Mouse (Mus musculus) testis, adult 2 months (tissue): ENCODE results near the gene Scube3. TPM values are rescaled to one million over a fixed set of nuclear protein-coding genes. Genes with fewer than 3 reads are reported as not detected.
A peak's percentile ranks its signal among the peaks of the same experiment; 100 is the strongest.

Source experiments
- H3K27ac ChIP-seq: fragments of 200-500 bp; 2 replicates; pipeline ENCODE4 v1.5.1; 2012; ENCODE audit warnings: low read depth, low read length; ENCODE audit not compliant: control insufficient read depth, insufficient read depth
- H3K27me3 ChIP-seq: fragments of 200-500 bp; 2 replicates; pipeline ENCODE4 v1.6.1; 2012; ENCODE audit warnings: mild to moderate bottlenecking, low read length, moderate library complexity; ENCODE audit not compliant: control insufficient read depth, insufficient read depth
- H3K36me3 ChIP-seq: fragments of 200-500 bp; 2 replicates; pipeline ENCODE4 v1.6.1; 2012; ENCODE audit warnings: mild to moderate bottlenecking, low read length; ENCODE audit not compliant: control insufficient read depth, insufficient read depth
- H3K4me1 ChIP-seq: fragments of 200-500 bp; 2 replicates; pipeline ENCODE4 v1.6.1; 2012; ENCODE audit warnings: low read length; ENCODE audit not compliant: control insufficient read depth, insufficient read depth
- H3K4me3 ChIP-seq: fragments of 200-500 bp; 2 replicates; pipeline ENCODE4 v1.5.1; 2012; ENCODE audit warnings: low read depth, mild to moderate bottlenecking, low read length, moderate library complexity, mixed read lengths; ENCODE audit not compliant: control insufficient read depth
- CTCF ChIP-seq: fragments of 200-500 bp; IDR thresholded peaks from 2 replicates; pipeline ENCODE4 v1.5.1; 2012; ENCODE audit warnings: low read depth, mild to moderate bottlenecking, inconsistent platforms, low read length, moderate library complexity; ENCODE audit not compliant: control insufficient read depth, insufficient read depth, insufficient replicate concordance
- POLR2A ChIP-seq: fragments of 200-500 bp; IDR thresholded peaks from 2 replicates; pipeline ENCODE4 v1.6.1; 2012; ENCODE audit warnings: low read depth, mild to moderate bottlenecking, inconsistent platforms, low read length, moderate library complexity; ENCODE audit not compliant: control insufficient read depth
- polyA plus RNA-seq: library from polyadenylated mRNA; depleted of rRNA; stranded (reverse); fragments of >200 nt; gene quantifications from 2 replicates; pipeline ENCODE4 v1.2.3, GENCODE M21; 2012

The Scube3 gene
- polyA plus RNA-seq, 1 experiment, result 3.4 TPM

- TF ChIP-seq CTCF (no peak), POLR2A (no peak)
- H3K27me3 ChIP-seq, result no peaks in the 10 kb centered on the region
- no peaks in the 10 kb centered on the region for H3K4me1 ChIP-seq
- H3K27ac ChIP-seq, result no peak overlapping the region
- no peak overlapping the region for H3K4me3 ChIP-seq
- peaks cover 11% of the 10 kb centered on the region for H3K36me3 ChIP-seq
These were observed 55.7 kb downstream of the Scube3 start for GRCm38 (mm10) chr17:28197646-28198045.

GRCm38 (mm10) chr17:28201982-28202381 is 60.0 kb downstream of the Scube3 start:
- no peak overlapping the region for H3K4me3 ChIP-seq
- TF ChIP-seq POLR2A (no peak), CTCF (no peak)
- no peak overlapping the region for H3K27ac ChIP-seq
- H3K27me3 ChIP-seq, result no peaks in the 10 kb centered on the region
- peaks cover 7% of the 10 kb centered on the region for H3K36me3 ChIP-seq
- H3K4me1 ChIP-seq, result peaks cover 1% of the 10 kb centered on the region; the same call in 1 of the 2 replicates

GRCm38 (mm10) chr17:28204052-28204720 is 62.2 kb downstream of the Scube3 start:
- peak; percentile 90; the same call in 1 of the 2 replicates for TF ChIP-seq CTCF
- no peak for TF ChIP-seq POLR2A
- H3K36me3 ChIP-seq, result peaks cover 2% of the 10 kb centered on the region
- H3K27me3 ChIP-seq, result no peaks in the 10 kb centered on the region
- peaks cover 12% of the 10 kb centered on the region for H3K4me1 ChIP-seq
- no peak overlapping the region for H3K4me3 ChIP-seq
- no peak overlapping the region for H3K27ac ChIP-seq

- no peaks in the 10 kb centered on the region for H3K27me3 ChIP-seq
- no peak overlapping the region for H3K27ac ChIP-seq
- TF ChIP-seq POLR2A (no peak), CTCF (no peak)
- no peaks in the 10 kb centered on the region; the same call in 1 of the 2 replicates for H3K36me3 ChIP-seq
- no peak overlapping the region for H3K4me3 ChIP-seq
- peaks cover 12% of the 10 kb centered on the region for H3K4me1 ChIP-seq
These were observed 63.5 kb downstream of the Scube3 start for GRCm38 (mm10) chr17:28205443-28205842.

GRCm38 (mm10) chr17:28207092-28207491 is 65.2 kb downstream of the Scube3 start:
- Histone ChIP-seq H3K27ac (no peak overlapping the region), H3K27me3 (no peaks in the 10 kb centered on the region), H3K4me1 (peaks cover 12% of the 10 kb centered on the region), H3K36me3 (no peaks in the 10 kb centered on the region; the same call in 1 of the 2 replicates), H3K4me3 (no peak overlapping the region)
- TF ChIP-seq CTCF (no peak), POLR2A (no peak)

- Histone ChIP-seq H3K27ac (no peak within 1 kb of the TSS), H3K27me3 (no peaks in the 10 kb centered on the region), H3K36me3 (no peaks in the 10 kb centered on the region; the same call in 1 of the 2 replicates), H3K4me3 (peak within 1 kb of the TSS; percentile 21), H3K4me1 (peaks cover 13% of the 10 kb centered on the region)
- no peak for TF ChIP-seq POLR2A
These were observed 65.8 kb downstream of the Scube3 start, which contains the start of gene Def6 for GRCm38 (mm10) chr17:28207591-28208313. TSS of gene Def6 (plus strand) at chr17:28207778.

- no peak for TF ChIP-seq CTCF
- no peak for TF ChIP-seq POLR2A
- Histone ChIP-seq H3K36me3 (no peaks in the 10 kb centered on the region; the same call in 1 of the 2 replicates), H3K27ac (no peak overlapping the region), H3K4me1 (peaks cover 14% of the 10 kb centered on the region), H3K4me3 (no peak overlapping the region; the same call in 1 of the 2 replicates), H3K27me3 (no peaks in the 10 kb centered on the region)
These were observed 66.3 kb downstream of the Scube3 start for GRCm38 (mm10) chr17:28208314-28208612.
